Mouse (Mus musculus): ENCODE measurements around the gene Mrps12. TPM values are rescaled to one million over a fixed set of nuclear protein-coding genes. Genes with fewer than 3 reads are reported as not detected.

Gene Mrps12
- total and polyA plus RNA-seq, 3 experiments: 126 to 137 TPM; not detected in 1

GRCm38 (mm10) chr7:28691075-28691474 lies 50.5 kb downstream of the Mrps12 start:
- no peak overlapping the region for H3K4me3 ChIP-seq (ENCODE audit: control insufficient read depth in 1 of 2, insufficient read depth in 1 of 2, low read depth in 2 of 2, low read length in 2 of 2)
- TF ChIP-seq KAT2A (conservative IDR thresholded peaks at IDR 0.05; ENCODE audit: low read depth, low read length) (no peak), GABPA (IDR thresholded peaks at IDR 0.05; ENCODE audit: low read depth, low read length) (no peak), USF1 (IDR thresholded peaks at IDR 0.05; ENCODE audit: low read depth, low read length) (no peak), MAX (IDR thresholded peaks at IDR 0.05; ENCODE audit: low read length) (no peak), MYB (IDR thresholded peaks at IDR 0.05; ENCODE audit: low read depth, low read length) (no peak), TBP (IDR thresholded peaks at IDR 0.05; ENCODE audit: low read depth, low read length) (no peak), EP300 (IDR thresholded peaks at IDR 0.05; ENCODE audit: low read depth in 1 of 2, low read length in 2 of 2) (no peak), ELF1 (IDR thresholded peaks at IDR 0.05; ENCODE audit: low read depth, low read length) (no peak), MXI1 (IDR thresholded peaks at IDR 0.05; ENCODE audit: low read depth, low read length) (no peak), MEF2A (IDR thresholded peaks at IDR 0.05; ENCODE audit: extremely low read depth, insufficient replicate concordance, low read depth, low read length, poor library complexity, severe bottlenecking) (no peak), NRF1 (IDR thresholded peaks at IDR 0.05; ENCODE audit: insufficient read depth, low read depth, low read length, poor library complexity, severe bottlenecking) (no peak), RAD21 (IDR thresholded peaks at IDR 0.05; ENCODE audit: low read depth, low read length) (no peak)
- H3K4me1 ChIP-seq (ENCODE audit: control insufficient read depth in 1 of 2, insufficient read depth in 2 of 2, low read length in 2 of 2): no peaks in the 10 kb centered on the region
- H3K27me3 ChIP-seq (ENCODE audit: control insufficient read depth in 1 of 2, insufficient read depth in 2 of 2, low read length in 2 of 2): peaks cover 0 to 2% of the 10 kb centered on the region in 2 experiments
- H3K36me3 ChIP-seq (ENCODE audit: control insufficient read depth in 1 of 2, insufficient read depth in 2 of 2, low read length in 2 of 2): no peaks in the 10 kb centered on the region
- no peak overlapping the region for H3K9ac ChIP-seq (ENCODE audit: control insufficient read depth, low read depth, low read length, poor library complexity, severe bottlenecking)
- no peaks in the 10 kb centered on the region for H3K79me2 ChIP-seq (ENCODE audit: control insufficient read depth, insufficient read depth, low read length, poor library complexity)
- no peak for DNase-seq (ENCODE audit: low read depth, low spot score)
- no peaks in the 10 kb centered on the region for H3K9me3 ChIP-seq (replicated peaks; ENCODE audit: insufficient read depth, low read length)
- H3K27ac ChIP-seq (ENCODE audit: control insufficient read depth, low read depth, low read length): no peak overlapping the region

Other genes with a start within 250 kb of the Mrps12 start
- gene Ifnl2, start 231.4 kb downstream of the Mrps12 start, total RNA-seq (2012; rRNA removed): not detected in 2 replicates
- gene Ifnl2, start 231.4 kb downstream of the Mrps12 start, polyA plus RNA-seq (2012; ENCODE audit: insufficient read depth in 1 of 2, insufficient read length in 2 of 2, low read depth in 1 of 2, low replicate concordance in 2 of 2, missing spikeins in 1 of 2): not detected
- not detected in 2 replicates for gene Ifnl3, start 219.0 kb downstream of the Mrps12 start, total RNA-seq (2012; rRNA removed)
- gene Ifnl3, start 219.0 kb downstream of the Mrps12 start, polyA plus RNA-seq (2012; ENCODE audit: insufficient read depth in 1 of 2, insufficient read length in 2 of 2, low read depth in 1 of 2, low replicate concordance in 2 of 2, missing spikeins in 1 of 2): not detected
- gene Sycn, start 200.9 kb downstream of the Mrps12 start, total RNA-seq (2012; rRNA removed): not detected in 2 replicates
- not detected for gene Sycn, start 200.9 kb downstream of the Mrps12 start, polyA plus RNA-seq (2012; ENCODE audit: insufficient read depth in 1 of 2, insufficient read length in 2 of 2, low read depth in 1 of 2, low replicate concordance in 2 of 2, missing spikeins in 1 of 2)
- gene Nccrp1, start 194.6 kb downstream of the Mrps12 start, total RNA-seq (2012; rRNA removed): not detected in 2 replicates
- not detected for gene Nccrp1, start 194.6 kb downstream of the Mrps12 start, polyA plus RNA-seq (2012; ENCODE audit: insufficient read depth in 1 of 2, insufficient read length in 2 of 2, low read depth in 1 of 2, low replicate concordance in 2 of 2, missing spikeins in 1 of 2)
- gene Samd4b, start 143.7 kb downstream of the Mrps12 start, total RNA-seq (2012; rRNA removed): 6.4 and 7.2 TPM in 2 replicates
- 10 to 100 TPM in 1 of 2 experiments, not detected in 1; 45.9 TPM for gene Samd4b, start 143.7 kb downstream of the Mrps12 start, polyA plus RNA-seq (2012; ENCODE audit: insufficient read depth in 1 of 2, insufficient read length in 2 of 2, low read depth in 1 of 2, low replicate concordance in 2 of 2, missing spikeins in 1 of 2)
- gene Pak4, start 143.6 kb downstream of the Mrps12 start, total RNA-seq (2012; rRNA removed): 9.3 and 9.7 TPM in 2 replicates
- gene Pak4, start 143.6 kb downstream of the Mrps12 start, polyA plus RNA-seq (2012; ENCODE audit: insufficient read depth in 1 of 2, insufficient read length in 2 of 2, low read depth in 1 of 2, low replicate concordance in 2 of 2, missing spikeins in 1 of 2): 10 to 100 TPM in 1 of 2 experiments, not detected in 1; 26.6 TPM
- gene Acp7, start 110.5 kb downstream of the Mrps12 start, total RNA-seq (2012; rRNA removed): not detected in 2 replicates
- gene Acp7, start 110.5 kb downstream of the Mrps12 start, polyA plus RNA-seq (2012; ENCODE audit: insufficient read depth in 1 of 2, insufficient read length in 2 of 2, low read depth in 1 of 2, low replicate concordance in 2 of 2, missing spikeins in 1 of 2): not detected
- not detected in 2 replicates for gene Fbxo27, start 49.0 kb downstream of the Mrps12 start, total RNA-seq (2012; rRNA removed)
- gene Fbxo27, start 49.0 kb downstream of the Mrps12 start, polyA plus RNA-seq (2012; ENCODE audit: insufficient read depth in 1 of 2, insufficient read length in 2 of 2, low read depth in 1 of 2, low replicate concordance in 2 of 2, missing spikeins in 1 of 2): not detected
- 0.10 TPM in 1 of 2 replicates, not detected in the other for gene Fbxo17, start 25.0 kb downstream of the Mrps12 start, total RNA-seq (2012; rRNA removed)
- gene Fbxo17, start 25.0 kb downstream of the Mrps12 start, polyA plus RNA-seq (2012; ENCODE audit: insufficient read depth in 1 of 2, insufficient read length in 2 of 2, low read depth in 1 of 2, low replicate concordance in 2 of 2, missing spikeins in 1 of 2): under 1 TPM in 1 of 2 experiments, not detected in 1; 0.43 TPM
- 19.2 and 21.3 TPM in 2 replicates for gene Sars2, start 172 bp upstream of the Mrps12 start, total RNA-seq (2012; rRNA removed)
- 10 to 100 TPM in 1 of 2 experiments, not detected in 1; 51.4 TPM for gene Sars2, start 172 bp upstream of the Mrps12 start, polyA plus RNA-seq (2012; ENCODE audit: insufficient read depth in 1 of 2, insufficient read length in 2 of 2, low read depth in 1 of 2, low replicate concordance in 2 of 2, missing spikeins in 1 of 2)
- not detected in 2 replicates for gene Ccer2, start 14.4 kb upstream of the Mrps12 start, total RNA-seq (2012; rRNA removed)
- under 1 TPM in 1 of 2 experiments, not detected in 1; 0.11 TPM for gene Ccer2, start 14.4 kb upstream of the Mrps12 start, polyA plus RNA-seq (2012; ENCODE audit: insufficient read depth in 1 of 2, insufficient read length in 2 of 2, low read depth in 1 of 2, low replicate concordance in 2 of 2, missing spikeins in 1 of 2)
- 31.8 and 35.7 TPM in 2 replicates for gene Sirt2, start 24.9 kb upstream of the Mrps12 start, total RNA-seq (2012; rRNA removed)
- gene Sirt2, start 24.9 kb upstream of the Mrps12 start, polyA plus RNA-seq (2012; ENCODE audit: insufficient read depth in 1 of 2, insufficient read length in 2 of 2, low read depth in 1 of 2, low replicate concordance in 2 of 2, missing spikeins in 1 of 2): 10 to 100 TPM in 1 of 2 experiments, not detected in 1; 72.4 TPM
- gene Nfkbib, start 25.7 kb upstream of the Mrps12 start, total RNA-seq (2012; rRNA removed): 30.7 and 32.9 TPM in 2 replicates
- gene Nfkbib, start 25.7 kb upstream of the Mrps12 start, polyA plus RNA-seq (2012; ENCODE audit: insufficient read depth in 1 of 2, insufficient read length in 2 of 2, low read depth in 1 of 2, low replicate concordance in 2 of 2, missing spikeins in 1 of 2): 10 to 100 TPM in 1 of 2 experiments, not detected in 1; 52.7 TPM
- 32.9 and 39.9 TPM in 2 replicates for gene Rinl, start 47.1 kb upstream of the Mrps12 start, total RNA-seq (2012; rRNA removed)
- gene Rinl, start 47.1 kb upstream of the Mrps12 start, polyA plus RNA-seq (2012; ENCODE audit: insufficient read depth in 1 of 2, insufficient read length in 2 of 2, low read depth in 1 of 2, low replicate concordance in 2 of 2, missing spikeins in 1 of 2): 10 to 100 TPM in 1 of 2 experiments, not detected in 1; 63.9 TPM
- 246 and 303 TPM in 2 replicates for gene Hnrnpl, start 66.7 kb upstream of the Mrps12 start, total RNA-seq (2012; rRNA removed)
- gene Hnrnpl, start 66.7 kb upstream of the Mrps12 start, polyA plus RNA-seq (2012; ENCODE audit: insufficient read depth in 1 of 2, insufficient read length in 2 of 2, low read depth in 1 of 2, low replicate concordance in 2 of 2, missing spikeins in 1 of 2): 1,000 to 10,000 TPM in 1 of 2 experiments, 100 to 1,000 TPM in 1; 684 to 1,095 TPM
- 82.8 and 99.5 TPM in 2 replicates for gene Ech1, start 83.4 kb upstream of the Mrps12 start, total RNA-seq (2012; rRNA removed)
- gene Ech1, start 83.4 kb upstream of the Mrps12 start, polyA plus RNA-seq (2012; ENCODE audit: insufficient read depth in 1 of 2, insufficient read length in 2 of 2, low read depth in 1 of 2, low replicate concordance in 2 of 2, missing spikeins in 1 of 2): 10 to 100 TPM in 1 of 2 experiments, not detected in 1; 74.7 TPM
- 1.5 and 2.1 TPM in 2 replicates for gene Lgals4, start 92.0 kb upstream of the Mrps12 start, total RNA-seq (2012; rRNA removed)
- gene Lgals4, start 92.0 kb upstream of the Mrps12 start, polyA plus RNA-seq (2012; ENCODE audit: insufficient read depth in 1 of 2, insufficient read length in 2 of 2, low read depth in 1 of 2, low replicate concordance in 2 of 2, missing spikeins in 1 of 2): 1 to 10 TPM in 1 of 2 experiments, not detected in 1; 5.1 TPM
- 27.7 and 37.8 TPM in 2 replicates for gene Lgals7, start 122.0 kb upstream of the Mrps12 start, total RNA-seq (2012; rRNA removed)
- 100 to 1,000 TPM in 1 of 2 experiments, not detected in 1; 138 TPM for gene Lgals7, start 122.0 kb upstream of the Mrps12 start, polyA plus RNA-seq (2012; ENCODE audit: insufficient read depth in 1 of 2, insufficient read length in 2 of 2, low read depth in 1 of 2, low replicate concordance in 2 of 2, missing spikeins in 1 of 2)
- 0.19 TPM in 1 of 2 replicates, not detected in the other for gene Capn12, start 139.6 kb upstream of the Mrps12 start, total RNA-seq (2012; rRNA removed)
- gene Capn12, start 139.6 kb upstream of the Mrps12 start, polyA plus RNA-seq (2012; ENCODE audit: insufficient read depth in 1 of 2, insufficient read length in 2 of 2, low read depth in 1 of 2, low replicate concordance in 2 of 2, missing spikeins in 1 of 2): not detected
- 60.5 and 66.3 TPM in 2 replicates for gene Actn4, start 220.5 kb upstream of the Mrps12 start, total RNA-seq (2012; rRNA removed)
- 100 to 1,000 TPM in 1 of 2 experiments, not detected in 1; 267 TPM for gene Actn4, start 220.5 kb upstream of the Mrps12 start, polyA plus RNA-seq (2012; ENCODE audit: insufficient read depth in 1 of 2, insufficient read length in 2 of 2, low read depth in 1 of 2, low replicate concordance in 2 of 2, missing spikeins in 1 of 2)
- gene Eif3k, start 240.0 kb upstream of the Mrps12 start, total RNA-seq (2012; rRNA removed): 525 and 545 TPM in 2 replicates
- gene Eif3k, start 240.0 kb upstream of the Mrps12 start, polyA plus RNA-seq (2012; ENCODE audit: insufficient read depth in 1 of 2, insufficient read length in 2 of 2, low read depth in 1 of 2, low replicate concordance in 2 of 2, missing spikeins in 1 of 2): 100 to 1,000 TPM in 1 of 2 experiments, not detected in 1; 671 TPM
- gene Map4k1, start 240.2 kb upstream of the Mrps12 start, total RNA-seq (2012; rRNA removed): 17.3 and 19.3 TPM in 2 replicates
- gene Map4k1, start 240.2 kb upstream of the Mrps12 start, polyA plus RNA-seq (2012; ENCODE audit: insufficient read depth in 1 of 2, insufficient read length in 2 of 2, low read depth in 1 of 2, low replicate concordance in 2 of 2, missing spikeins in 1 of 2): 10 to 100 TPM in 1 of 2 experiments, not detected in 1; 50.8 TPM